Mouse (Mus musculus) heart, embryonic 14.5 days (tissue): ENCODE results near the gene Ccdc141. TPM values are rescaled to one million over a fixed set of nuclear protein-coding genes. Genes with fewer than 3 reads are reported as not detected.
A peak's percentile ranks its signal among the peaks of the same experiment; 100 is the strongest.
"Not testable (repeated sequence)": the region's sequence is repeated elsewhere in the genome, so short reads cannot be mapped to it uniquely, and the experiment has no call there.

Experiments
- ATAC-seq: fragments of 200-750 bp; cut with Nextera tagmentation; 2 replicates; pipeline ENCODE4 v1.8.0; 2017; ENCODE audit warnings: low read depth, moderate TSS enrichment; ENCODE audit not compliant: insufficient number of reproducible peaks, insufficient read depth, low FRiP score
- H3K27ac ChIP-seq, 2 experiments: fragments of 200-500 bp in 1 of 2; fragments of 300-500 bp in 1 of 2; sonication (generic) in 1 of 2; replicated peaks in 1 of 2; 2 replicates each; pipeline ENCODE4 v1.5.1; 2012 to 2014; ENCODE audit warnings: low read depth in 2 of 2, low read length in 2 of 2, control low read depth in 1 of 2, mild to moderate bottlenecking in 1 of 2, mixed read lengths in 1 of 2; ENCODE audit not compliant: control insufficient read depth in 1 of 2, insufficient read depth in 1 of 2
- H3K27me3 ChIP-seq: fragments of 300-500 bp; sonication (generic); 2 replicates; pipeline ENCODE4 v1.6.1; 2014; ENCODE audit warnings: mild to moderate bottlenecking, low read length, control low read depth; ENCODE audit not compliant: control insufficient read depth, insufficient read depth
- H3K36me3 ChIP-seq: fragments of 300-500 bp; sonication (generic); 2 replicates; pipeline ENCODE4 v1.6.1; 2014; ENCODE audit warnings: mild to moderate bottlenecking, control low read depth, low read length, mixed read lengths; ENCODE audit not compliant: control insufficient read depth, insufficient read depth
- H3K4me1 ChIP-seq, 2 experiments: fragments of 200-500 bp in 1 of 2; fragments of 300-500 bp in 1 of 2; sonication (generic) in 1 of 2; 2 replicates each; pipeline ENCODE4 v1.6.1; 2012 to 2014; ENCODE audit warnings: low read length in 2 of 2, control low read depth in 1 of 2, mixed read lengths in 1 of 2; ENCODE audit not compliant: control insufficient read depth in 2 of 2, insufficient read depth in 2 of 2
- H3K4me2 ChIP-seq: fragments of 300-500 bp; sonication (generic); 2 replicates; pipeline ENCODE4 v1.6.1; 2014; ENCODE audit warnings: mild to moderate bottlenecking, low read length
- H3K4me3 ChIP-seq, 2 experiments: fragments of 200-500 bp in 1 of 2; fragments of 300-500 bp in 1 of 2; sonication (generic) in 1 of 2; 2 replicates each; pipeline ENCODE4 v1.5.1; 2012 to 2014; ENCODE audit warnings: low read length in 2 of 2, mild to moderate bottlenecking in 2 of 2, control low read depth in 1 of 2, low read depth in 1 of 2, moderate library complexity in 1 of 2; ENCODE audit not compliant: control insufficient read depth in 1 of 2, insufficient read depth in 1 of 2
- H3K9ac ChIP-seq: fragments of 300-500 bp; sonication (generic); 2 replicates; pipeline ENCODE4 v1.6.1; 2014; ENCODE audit warnings: mild to moderate bottlenecking, low read length
- H3K9me3 ChIP-seq: fragments of 300-500 bp; sonication (generic); 2 replicates; pipeline ENCODE4 v1.6.1; 2016; ENCODE audit warnings: low read length, control low read depth; ENCODE audit not compliant: control insufficient read depth
- WGBS: fragments of 180-500 bp; shearing (Covaris S2); extraction: QIAGEN DNeasy Blood & Tissue Kit; methylation state at CpG from one replicate; pipeline ENCODE4 v1.1.7; 2014; 5-methylcytosine and 5-hydroxymethylcytosine counted together
- polyA plus RNA-seq: library from polyadenylated mRNA; unstranded; fragments of >200 nt; fragmentation: Nextera tagmentation; extraction: Ambion mirVana; gene quantifications from 2 replicates; pipeline ENCODE4 v1.2.1, GENCODE M21; 2014

Ccdc141 gene
- polyA plus RNA-seq, 1 experiment from 2014 or later = 213 TPM

- H3K27me3 ChIP-seq = no peaks in the 10 kb centered on the region
- no peak overlapping the region for H3K27ac ChIP-seq
- no peaks in the 10 kb centered on the region for H3K9me3 ChIP-seq
- 88% methylated on average over 10 of the region's 10 CpGs for WGBS
- peaks cover 69% of the 10 kb centered on the region for H3K36me3 ChIP-seq
- no peak overlapping the region for H3K4me3 ChIP-seq
- no peak overlapping the region for H3K4me2 ChIP-seq
- no peak for ATAC-seq
- peaks cover 9 to 28% of the 10 kb centered on the region in 2 experiments for H3K4me1 ChIP-seq
- no peak overlapping the region for H3K9ac ChIP-seq
Observed at GRCm38 (mm10) chr2:77037211-77037610, 133.2 kb downstream of the Ccdc141 start.

GRCm38 (mm10) chr2:77034112-77034511 lies 136.3 kb downstream of the Ccdc141 start:
- WGBS = 48% methylated on average over 4 of the region's 4 CpGs
- H3K36me3 ChIP-seq = peaks cover 63% of the 10 kb centered on the region
- H3K9me3 ChIP-seq = no peaks in the 10 kb centered on the region
- H3K9ac ChIP-seq = no peak overlapping the region
- peak overlapping the region; percentile 36 for H3K4me2 ChIP-seq
- no peaks in the 10 kb centered on the region for H3K27me3 ChIP-seq
- no peak overlapping the region for H3K4me3 ChIP-seq
- peak; percentile 62; the same call in 1 of the 2 replicates for ATAC-seq
- peaks cover 7 to 27% of the 10 kb centered on the region in 2 experiments for H3K4me1 ChIP-seq
- peak overlapping the region; percentile 74 to 88; a peak in 3 of 4 replicates for H3K27ac ChIP-seq

GRCm38 (mm10) chr2:77033322-77034060 lies 136.9 kb downstream of the Ccdc141 start:
- 41% methylated on average over 13 of the region's 13 CpGs for WGBS
- Histone ChIP-seq H3K4me3 (no peak overlapping the region), H3K36me3 (peaks cover 65% of the 10 kb centered on the region), H3K4me2 (peak overlapping the region; percentile 36), H3K27me3 (no peaks in the 10 kb centered on the region), H3K27ac (peak overlapping the region; percentile 85 to 88), H3K9ac (no peak overlapping the region), H3K4me1 (peaks cover 7 to 27% of the 10 kb centered on the region in 2 experiments), H3K9me3 (no peaks in the 10 kb centered on the region)
- peak; percentile 82 for ATAC-seq

- 67% methylated on average over 2 of the region's 2 CpGs for WGBS
Observed at GRCm38 (mm10) chr2:77020649-77021048, 149.8 kb downstream of the Ccdc141 start.

GRCm38 (mm10) chr2:77017735-77018134 lies 152.7 kb downstream of the Ccdc141 start:
- peaks cover 82% of the 10 kb centered on the region for H3K36me3 ChIP-seq
- no peaks in the 10 kb centered on the region for H3K9me3 ChIP-seq
- peaks cover 2 to 6% of the 10 kb centered on the region in 2 experiments; a peak in 1 of 4 replicates for H3K4me1 ChIP-seq
- no peak overlapping the region for H3K4me2 ChIP-seq
- H3K4me3 ChIP-seq = no peak overlapping the region
- H3K27ac ChIP-seq = no peak overlapping the region
- ATAC-seq = no peak
- no peak overlapping the region for H3K9ac ChIP-seq
- WGBS = 82% methylated on average over 4 of the region's 4 CpGs
- no peaks in the 10 kb centered on the region for H3K27me3 ChIP-seq

More at GRCm38 (mm10) chr2:77020649-77021048, 149.8 kb downstream of the Ccdc141 start:
- no peak overlapping the region for H3K4me3 ChIP-seq
- no peak overlapping the region for H3K9ac ChIP-seq
- ATAC-seq = no peak
- no peaks in the 10 kb centered on the region for H3K4me1 ChIP-seq
- H3K27ac ChIP-seq = no peak overlapping the region
- no peaks in the 10 kb centered on the region for H3K9me3 ChIP-seq
- peaks cover 90% of the 10 kb centered on the region for H3K36me3 ChIP-seq
- no peaks in the 10 kb centered on the region for H3K27me3 ChIP-seq
- H3K4me2 ChIP-seq = no peak overlapping the region

GRCm38 (mm10) chr2:77013449-77013848 lies 157.0 kb downstream of the Ccdc141 start:
- H3K36me3 ChIP-seq = peaks cover 66% of the 10 kb centered on the region

GRCm38 (mm10) chr2:77011981-77012380 lies 158.5 kb downstream of the Ccdc141 start:
- Histone ChIP-seq H3K27ac (peak overlapping the region in 1 of 2 experiments; percentile 6; a peak in 1 of 4 replicates), H3K4me2 (no peak overlapping the region), H3K4me1 (peaks cover 5 to 12% of the 10 kb centered on the region in 2 experiments; a peak in 2 of 4 replicates), H3K9me3 (no peaks in the 10 kb centered on the region), H3K9ac (0 out of 2 replicates have a peak overlapping the region, but pooled peaks have one; percentile 48), H3K27me3 (no peaks in the 10 kb centered on the region), H3K36me3 (peaks cover 54% of the 10 kb centered on the region), H3K4me3 (no peak overlapping the region)
- WGBS = 51% methylated on average over 5 of the region's 5 CpGs
- peak; percentile 66; the same call in 1 of the 2 replicates for ATAC-seq

More at GRCm38 (mm10) chr2:77013449-77013848, 157.0 kb downstream of the Ccdc141 start:
- H3K9me3 ChIP-seq, H3K9ac ChIP-seq, H3K4me2 ChIP-seq, H3K4me3 ChIP-seq, H3K27me3 ChIP-seq, ATAC-seq: not testable (repeated sequence)
- H3K4me1 ChIP-seq = peaks cover 5 to 12% of the 10 kb centered on the region in 2 experiments; a peak in 2 of 4 replicates
- WGBS = 60% methylated on average over 6 of the region's 6 CpGs
- peak overlapping the region in 1 of 2 experiments; percentile 50; a peak in 1 of 4 replicates for H3K27ac ChIP-seq
